Mouse (Mus musculus): ENCODE data around the gene 4930535I16Rik. TPM values are rescaled to one million over a fixed set of nuclear protein-coding genes. Genes with fewer than 3 reads are reported as not detected.
A peak's percentile ranks its signal among the peaks of the same experiment; 100 is the strongest.
"Not testable (repeated sequence)": the region's sequence is repeated elsewhere in the genome, so short reads cannot be mapped to it uniquely, and the experiment has no call there.

Gene 4930535I16Rik
- not detected for total RNA-seq (2021)

GRCm38 (mm10) chr4:123917548-123918140, at the start of gene 4930535I16Rik:
Gene 4930535I16Rik, minus strand, starts transcription at chr4:123918022.
- peak in 1 of 2 experiments; percentile 20 for DNase-seq
- intact Hi-C loops (cut with DNase I), result loop anchor here (10.0 kb wide), 2 partner anchors 613 to 773 kb away; no protein-coding TSS in a partner anchor

- intact Hi-C loops (cut with DNase I), result no loop called here
- no peak for DNase-seq
Measured at GRCm38 (mm10) chr4:123962721-123963120, 44.9 kb upstream of the 4930535I16Rik start.

GRCm38 (mm10) chr4:123960955-123961354, 43.1 kb upstream of the 4930535I16Rik start:
- intact Hi-C loops (cut with DNase I), result no loop called here
- no peak for DNase-seq

- intact Hi-C loops (cut with DNase I), result loop anchor here (5.0 to 10.0 kb wide), 2 partner anchors 177 to 719 kb away; no protein-coding TSS in a partner anchor
- no peak for DNase-seq
Measured at GRCm38 (mm10) chr4:123957891-123958290, 40.1 kb upstream of the 4930535I16Rik start.

- intact Hi-C loops (cut with DNase I), result loop anchor here (5.0 to 10.0 kb wide), 2 partner anchors 177 to 720 kb away; no protein-coding TSS in a partner anchor
- no peak for DNase-seq
Measured at GRCm38 (mm10) chr4:123957492-123957808, 39.6 kb upstream of the 4930535I16Rik start.

- peak; percentile 70 to 77 for DNase-seq
- intact Hi-C loops (cut with DNase I), result loop anchor here (5.0 to 10.0 kb wide), 2 partner anchors 178 to 720 kb away; no protein-coding TSS in a partner anchor
Measured at GRCm38 (mm10) chr4:123956703-123957491, 39.1 kb upstream of the 4930535I16Rik start.

GRCm38 (mm10) chr4:123952059-123952458, 34.2 kb upstream of the 4930535I16Rik start:
- intact Hi-C loops (cut with DNase I), result loop anchor here (10.0 kb wide), 1 partner anchor 183 kb away; no protein-coding TSS in a partner anchor

GRCm38 (mm10) chr4:123949649-123950048, 31.8 kb upstream of the 4930535I16Rik start:
- intact Hi-C loops (cut with DNase I), result loop anchor here (10.0 kb wide), 1 partner anchor 185 kb away; no protein-coding TSS in a partner anchor
- no peak for DNase-seq

More at GRCm38 (mm10) chr4:123952059-123952458, 34.2 kb upstream of the 4930535I16Rik start:
- DNase-seq, result no peak

- DNase-seq, result no peak
- intact Hi-C loops (cut with DNase I), result no loop called here
Measured at GRCm38 (mm10) chr4:123948901-123949300, 31.1 kb upstream of the 4930535I16Rik start.

GRCm38 (mm10) chr4:123947149-123947548, 29.3 kb upstream of the 4930535I16Rik start:
- DNase-seq, result no peak
- intact Hi-C loops (cut with DNase I), result no loop called here

- no peak for DNase-seq
- intact Hi-C loops (cut with DNase I), result no loop called here
Measured at GRCm38 (mm10) chr4:123946701-123947100, 28.9 kb upstream of the 4930535I16Rik start.

GRCm38 (mm10) chr4:123940878-123941277, 23.1 kb upstream of the 4930535I16Rik start:
- DNase-seq, result not testable (repeated sequence)
- intact Hi-C loops (cut with DNase I), result loop anchor here (2.0 kb wide), 1 partner anchor 734 kb away; no protein-coding TSS in a partner anchor

GRCm38 (mm10) chr4:123939838-123940237, 22.0 kb upstream of the 4930535I16Rik start:
- intact Hi-C loops (cut with DNase I), result loop anchor here (2.0 kb wide), 1 partner anchor 735 kb away; no protein-coding TSS in a partner anchor
- DNase-seq, result peak; percentile 66 to 80

GRCm38 (mm10) chr4:123936059-123936458, 18.2 kb upstream of the 4930535I16Rik start:
- intact Hi-C loops (cut with DNase I), result no loop called here
- DNase-seq, result no peak

GRCm38 (mm10) chr4:123934306-123934705, 16.5 kb upstream of the 4930535I16Rik start:
- intact Hi-C loops (cut with DNase I), result no loop called here
- DNase-seq, result no peak

GRCm38 (mm10) chr4:123929994-123930393, 12.2 kb upstream of the 4930535I16Rik start:
- no peak for DNase-seq

GRCm38 (mm10) chr4:123927961-123928360, 10.1 kb upstream of the 4930535I16Rik start:
- no peak for DNase-seq
- intact Hi-C loops (cut with DNase I), result no loop called here

More at GRCm38 (mm10) chr4:123929994-123930393, 12.2 kb upstream of the 4930535I16Rik start:
- intact Hi-C loops (cut with DNase I), result no loop called here

GRCm38 (mm10) chr4:123921055-123921565, 3.3 kb upstream of the 4930535I16Rik start:
- no peak for DNase-seq
- intact Hi-C loops (cut with DNase I), result no loop called here

GRCm38 (mm10) chr4:123918851-123919250, 1.0 kb upstream of the 4930535I16Rik start:
- no peak for DNase-seq
- intact Hi-C loops (cut with DNase I), result loop anchor here (10.0 kb wide), 2 partner anchors 614 to 774 kb away; no protein-coding TSS in a partner anchor

GRCm38 (mm10) chr4:123916748-123917547, 874 bp downstream of the 4930535I16Rik start, which contains the start of gene Rragc:
Gene Rragc, plus strand, starts transcription at chr4:123917446.
- intact Hi-C loops (cut with DNase I), result loop anchor here (10.0 kb wide), 2 partner anchors 612 to 772 kb away; no protein-coding TSS in a partner anchor
- peak; percentile 100 for DNase-seq
